Mouse (Mus musculus) retina, embryonic 14.5 days (tissue): Measurements from ENCODE around the gene Rfx5.

Experiments used
- DNase-seq: peaks from one replicate; pipeline ENCODE4 v3.0.0-alpha.2; 2015; ENCODE audit warnings: low spot score

The Rfx5 gene

DNA sequence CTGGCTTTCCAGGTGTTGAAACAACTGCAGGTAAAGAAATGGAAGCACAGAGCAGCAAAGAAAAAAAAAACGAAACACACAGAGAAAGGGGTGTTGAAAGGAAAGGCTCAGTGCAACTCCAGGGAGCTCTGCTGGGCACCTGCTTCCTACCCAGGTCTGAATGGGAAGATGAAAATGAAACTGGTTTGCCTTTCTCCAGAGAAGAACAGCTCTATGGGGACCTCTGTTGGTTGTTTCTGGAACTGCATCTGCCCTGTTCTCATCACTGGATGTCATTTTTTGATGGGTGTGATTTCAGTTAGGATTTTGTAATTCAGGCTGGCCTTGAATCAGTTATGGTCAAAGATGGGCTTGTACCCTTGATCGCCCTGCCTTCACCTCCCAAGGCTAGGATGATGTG lies 43.1 kb downstream of the Rfx5 start:
- peak; percentile 95 for DNase-seq

DNA sequence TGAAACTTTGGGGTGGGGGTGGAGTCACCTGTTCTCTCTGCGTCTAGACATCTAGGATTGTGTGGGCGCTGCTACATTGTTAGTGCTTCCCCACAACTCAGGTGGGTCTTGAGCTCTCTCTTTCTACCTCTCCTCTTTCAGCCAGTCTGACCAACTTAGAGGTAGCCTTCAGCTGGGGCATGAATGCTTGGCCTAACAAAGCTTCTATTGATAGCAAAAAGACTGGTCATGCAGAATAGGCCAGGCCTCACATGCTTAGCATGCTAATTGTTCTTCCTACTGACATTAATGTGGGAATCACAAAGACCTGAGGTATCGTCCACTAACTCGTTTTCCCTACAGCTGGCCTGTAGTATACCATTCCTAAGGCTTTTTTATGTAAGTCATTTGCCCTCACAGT lies 48.7 kb downstream of the Rfx5 start:
- no peak for DNase-seq

DNA sequence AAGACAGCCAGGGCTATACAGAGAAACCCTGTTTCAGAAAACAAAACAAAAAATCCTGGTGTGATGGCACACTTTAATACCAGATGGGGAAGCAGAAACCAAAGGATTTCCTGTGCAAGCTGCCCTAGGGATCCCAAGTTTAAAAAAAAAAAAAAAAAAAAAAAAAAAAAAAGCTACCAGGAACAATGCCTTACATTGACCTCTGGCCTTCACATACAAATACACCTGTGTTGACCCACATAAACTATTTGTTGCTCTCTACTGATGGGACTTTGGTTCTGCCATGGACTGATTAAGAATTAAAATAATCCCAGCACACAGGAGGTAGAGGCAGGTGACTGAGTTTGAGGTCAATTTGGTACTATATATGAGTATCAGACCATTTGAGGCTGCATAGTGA lies 49.4 kb downstream of the Rfx5 start:
- DNase-seq = no peak

DNA sequence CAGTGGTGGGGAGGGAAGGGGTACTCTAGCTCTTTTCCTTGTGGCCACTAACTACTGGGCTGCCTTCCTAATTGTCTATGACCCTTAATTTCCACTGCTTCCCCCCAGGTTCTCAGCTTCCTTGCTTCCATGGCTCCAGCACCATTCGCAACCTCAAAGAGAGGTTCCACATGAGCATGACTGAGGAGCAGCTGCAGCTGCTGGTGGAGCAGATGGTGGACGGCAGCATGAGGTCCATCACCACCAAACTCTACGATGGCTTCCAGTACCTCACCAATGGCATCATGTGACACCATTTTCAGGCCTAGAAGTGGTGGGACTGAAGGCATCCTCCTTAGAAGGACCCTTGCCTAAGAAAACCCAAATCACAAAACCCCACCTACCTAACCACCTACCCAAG lies 51.8 kb downstream of the Rfx5 start:
- DNase-seq = no peak

DNA sequence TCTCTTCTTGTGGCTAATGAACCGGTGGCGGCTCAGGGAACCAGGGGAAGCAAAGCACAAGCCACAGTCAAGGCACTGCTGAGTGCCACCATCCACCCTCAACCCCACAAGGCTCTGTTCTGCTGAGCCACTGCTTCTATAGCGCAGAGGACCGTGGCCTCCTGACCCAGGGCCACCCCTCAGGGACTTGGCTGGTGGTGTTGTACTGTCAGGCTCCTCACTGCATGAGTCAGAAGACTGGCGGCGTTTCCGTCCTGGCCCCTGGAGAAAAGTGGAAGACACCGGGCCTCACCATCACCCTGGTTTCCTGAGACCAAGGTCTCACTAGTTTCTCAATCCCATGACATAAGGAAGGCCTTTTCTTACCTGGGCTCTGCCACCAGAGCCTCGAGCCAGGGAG lies 53.8 kb downstream of the Rfx5 start:
- no peak for DNase-seq

DNA sequence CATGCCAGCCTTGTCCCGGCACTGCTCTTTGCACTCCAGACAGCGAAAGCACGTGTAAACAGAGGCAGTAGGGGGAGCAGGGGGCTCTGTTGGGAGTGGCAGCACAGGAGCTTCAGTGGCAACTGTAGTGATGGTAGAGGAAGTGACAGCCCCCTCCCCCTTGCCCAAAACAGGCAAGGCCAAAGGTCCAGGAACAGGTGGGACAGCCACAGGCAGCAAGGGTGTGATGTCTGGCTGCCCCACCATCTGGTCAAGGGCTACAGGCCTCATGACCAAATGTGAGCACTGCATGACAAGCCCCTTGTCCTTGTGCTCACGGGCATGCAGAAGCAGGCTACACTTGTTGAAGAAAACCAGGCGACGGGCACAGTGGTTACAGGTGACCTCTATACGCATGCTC lies 56.5 kb downstream of the Rfx5 start:
- no peak for DNase-seq
